Mouse (Mus musculus) kidney, adult 11 months (tissue): ENCODE results near the gene Kin.

Source experiments
- DNase-seq: peaks from one replicate; pipeline ENCODE4 v3.0.0; 2022

The Kin gene

DNA sequence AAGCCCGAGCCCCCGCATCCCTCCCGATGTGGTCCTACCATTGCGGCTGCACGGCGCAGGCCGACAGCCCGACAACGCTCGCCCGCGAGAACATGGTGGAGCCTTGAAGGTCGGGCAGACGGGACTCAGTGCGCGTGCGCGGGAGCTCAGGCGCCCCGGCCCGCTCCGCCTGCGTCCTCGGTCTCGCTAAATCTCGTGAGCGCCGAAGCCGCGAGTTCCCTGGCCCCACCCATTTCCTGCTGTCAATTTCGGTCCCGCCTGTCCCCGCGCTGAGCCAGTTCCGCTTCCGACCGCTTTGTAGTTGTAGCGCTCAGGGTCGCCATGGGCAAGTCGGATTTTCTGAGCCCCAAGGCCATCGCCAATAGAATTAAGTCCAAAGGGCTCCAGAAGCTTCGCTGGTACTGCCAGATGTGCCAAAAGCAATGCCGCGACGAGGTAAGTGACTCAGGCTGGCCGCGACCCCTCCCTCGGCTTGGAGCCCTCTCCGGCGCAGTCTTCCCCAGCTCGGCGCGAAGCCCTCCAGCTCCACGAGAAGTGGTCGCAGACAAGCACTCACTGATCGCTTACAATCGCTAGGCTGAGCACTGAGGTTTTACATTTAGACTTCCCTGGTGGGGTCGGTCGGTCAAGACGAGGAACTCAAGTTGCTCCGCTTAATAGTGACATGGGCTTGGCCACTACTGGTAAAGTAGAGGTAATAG is at the start of gene Kin, which contains the start of gene Atp5c1:
Gene Kin (plus strand): TSS at position 284 of the 701 bp plus-strand sequence.
Gene Atp5c1 (minus strand): TSS at position 201 of the 701 bp plus-strand sequence.
- peak; percentile 96 for DNase-seq

GRCm38 (mm10) chr2:10033684-10034083 is 46.7 kb upstream of the Kin start:
- DNase-seq: no peak

DNA sequence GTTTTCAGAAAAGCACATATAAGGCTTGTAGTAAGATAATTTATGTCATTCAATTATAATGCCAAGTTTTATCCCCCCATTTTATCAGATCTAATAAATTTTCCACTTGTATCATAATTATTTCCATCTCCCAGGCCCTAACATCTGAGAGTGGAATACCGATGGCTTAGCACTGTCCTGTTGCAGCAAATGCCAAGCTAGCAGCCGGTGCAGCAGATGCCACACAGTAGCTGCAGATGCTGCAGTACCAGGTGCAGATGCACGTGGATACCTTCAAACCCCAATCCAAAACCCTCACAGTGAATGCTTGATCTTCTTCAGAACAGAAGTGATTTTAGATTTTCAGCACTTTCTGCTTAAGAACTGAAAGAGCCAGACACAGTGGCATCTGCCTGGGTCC is 45.4 kb upstream of the Kin start:
- no peak for DNase-seq

- DNase-seq: peak; percentile 29
Measured at GRCm38 (mm10) chr2:10047758-10048436, 32.5 kb upstream of the Kin start.

- peak; percentile 92 for DNase-seq
Measured at GRCm38 (mm10) chr2:10048461-10048860, 31.9 kb upstream of the Kin start, which contains the start of gene Taf3. Gene Taf3, minus strand, starts transcription at chr2:10048596.

DNA sequence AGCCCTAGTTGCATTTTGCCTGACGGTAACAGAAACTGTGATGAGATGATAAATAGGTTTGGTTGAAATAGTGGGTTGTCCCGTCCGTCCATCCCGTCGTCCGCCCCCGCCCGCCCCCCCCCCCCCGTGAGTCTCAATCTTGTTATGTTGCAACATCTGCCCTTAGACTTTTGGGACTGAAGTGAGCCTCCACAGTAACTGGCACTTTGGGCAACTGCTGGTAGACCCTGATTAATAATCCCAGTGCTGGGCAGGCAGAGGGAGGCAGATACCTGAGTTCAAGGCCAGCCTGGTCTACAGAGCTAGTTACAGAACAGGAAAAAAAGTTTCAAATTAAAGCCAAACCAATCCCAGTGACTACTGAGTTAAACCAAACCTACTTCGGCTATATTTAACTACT is 30.9 kb upstream of the Kin start:
- DNase-seq: no peak

- DNase-seq: no peak
Measured at GRCm38 (mm10) chr2:10050878-10051277, 29.5 kb upstream of the Kin start.

DNA sequence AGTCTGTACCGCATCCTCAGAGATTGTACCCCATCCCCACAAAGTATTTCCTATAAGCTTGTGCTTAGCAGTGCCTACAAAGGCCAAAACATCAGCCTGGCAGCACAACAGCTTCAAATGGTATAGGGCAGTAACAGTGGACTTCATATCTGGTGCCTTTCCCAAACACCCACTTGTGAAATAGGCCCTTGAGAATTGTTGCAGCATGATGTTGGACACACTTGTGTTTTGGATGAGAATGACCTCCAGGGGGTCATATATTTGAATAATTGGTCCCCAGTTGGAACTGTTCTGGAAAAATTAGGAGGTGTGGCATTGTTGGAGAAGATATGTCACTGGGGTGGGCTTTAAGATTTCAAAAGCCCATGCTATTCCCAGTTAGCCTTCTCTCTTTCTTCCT is 28.4 kb upstream of the Kin start:
- DNase-seq: no peak

GRCm38 (mm10) chr2:10058836-10059235 is 21.6 kb upstream of the Kin start:
- DNase-seq: no peak

DNA sequence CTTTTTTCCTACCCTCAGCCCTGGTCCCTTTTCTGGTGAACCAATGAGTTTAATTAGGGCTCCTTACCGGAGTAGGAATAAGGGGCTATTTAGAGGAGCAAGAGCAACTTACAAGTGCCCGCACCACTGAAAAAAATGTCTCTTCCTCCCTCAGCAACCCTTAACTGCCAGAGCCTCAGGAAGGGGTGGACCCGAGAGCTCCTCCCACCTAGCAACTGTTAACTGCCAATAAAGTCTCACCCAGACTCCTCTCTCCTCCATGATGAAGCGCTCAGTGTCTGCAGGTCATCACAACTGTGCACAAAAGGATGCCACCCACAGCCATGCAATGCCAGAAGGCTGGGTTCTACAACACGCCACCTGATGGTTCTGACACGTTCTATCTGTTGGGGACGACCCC is 8.6 kb upstream of the Kin start:
- no peak for DNase-seq

GRCm38 (mm10) chr2:10074470-10074869 is 5.9 kb upstream of the Kin start:
- DNase-seq: no peak

- DNase-seq: no peak
Measured at GRCm38 (mm10) chr2:10076675-10077074, 3.7 kb upstream of the Kin start.

DNA sequence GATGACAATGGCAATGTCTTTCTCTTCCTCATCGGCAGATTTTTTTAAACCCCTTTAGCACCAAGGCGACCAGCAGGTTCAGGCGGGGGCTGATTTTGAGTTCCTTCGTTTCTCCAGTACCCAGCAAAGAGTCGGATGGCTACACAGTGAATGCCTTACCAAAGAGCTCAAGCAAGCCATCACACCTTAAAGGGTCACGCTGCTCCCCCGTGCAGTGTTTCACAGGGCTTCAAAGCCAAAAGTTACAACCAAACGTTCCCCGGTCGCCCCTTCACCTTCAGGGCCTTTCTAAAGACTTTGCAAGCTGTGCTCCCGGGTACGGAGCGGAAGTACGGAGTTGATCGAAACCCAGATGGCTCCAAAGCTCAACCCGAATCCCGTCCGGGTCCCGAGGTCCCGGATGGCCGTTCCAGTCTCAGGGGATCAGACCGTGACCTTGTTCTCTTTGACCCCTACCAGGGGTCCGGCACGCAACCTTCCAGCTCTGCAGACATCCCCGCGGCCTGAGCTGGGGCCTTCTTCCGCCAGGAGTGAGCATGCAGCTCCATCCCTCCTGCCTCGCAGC is 566 bp upstream of the Kin start:
- DNase-seq: no peak

GRCm38 (mm10) chr2:10081453-10082080 is 1.2 kb downstream of the Kin start:
- DNase-seq: no peak

DNA sequence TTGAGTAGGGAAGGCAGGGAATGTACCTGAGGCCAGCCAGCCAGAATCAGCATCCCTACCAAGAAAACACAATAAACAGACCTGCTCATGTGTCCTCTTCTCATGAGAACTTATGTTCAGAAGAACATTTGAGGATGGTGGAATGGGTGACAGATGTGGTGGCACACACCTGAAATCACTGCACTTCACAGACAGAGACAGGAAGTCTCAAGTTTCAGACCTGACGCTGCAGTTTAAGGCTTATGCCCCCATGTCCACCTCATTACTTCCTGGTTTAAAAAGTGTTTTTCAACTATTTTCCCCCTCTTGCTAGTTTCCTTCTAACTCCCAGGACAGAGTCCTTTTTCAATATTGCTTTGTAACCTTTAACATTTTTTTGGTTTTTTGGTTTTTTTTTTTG is 2.3 kb downstream of the Kin start:
- no peak for DNase-seq

GRCm38 (mm10) chr2:10087256-10087850 is 7.0 kb downstream of the Kin start:
- no peak for DNase-seq

GRCm38 (mm10) chr2:10094327-10095100 is 14.1 kb downstream of the Kin start:
- DNase-seq: no peak

DNA sequence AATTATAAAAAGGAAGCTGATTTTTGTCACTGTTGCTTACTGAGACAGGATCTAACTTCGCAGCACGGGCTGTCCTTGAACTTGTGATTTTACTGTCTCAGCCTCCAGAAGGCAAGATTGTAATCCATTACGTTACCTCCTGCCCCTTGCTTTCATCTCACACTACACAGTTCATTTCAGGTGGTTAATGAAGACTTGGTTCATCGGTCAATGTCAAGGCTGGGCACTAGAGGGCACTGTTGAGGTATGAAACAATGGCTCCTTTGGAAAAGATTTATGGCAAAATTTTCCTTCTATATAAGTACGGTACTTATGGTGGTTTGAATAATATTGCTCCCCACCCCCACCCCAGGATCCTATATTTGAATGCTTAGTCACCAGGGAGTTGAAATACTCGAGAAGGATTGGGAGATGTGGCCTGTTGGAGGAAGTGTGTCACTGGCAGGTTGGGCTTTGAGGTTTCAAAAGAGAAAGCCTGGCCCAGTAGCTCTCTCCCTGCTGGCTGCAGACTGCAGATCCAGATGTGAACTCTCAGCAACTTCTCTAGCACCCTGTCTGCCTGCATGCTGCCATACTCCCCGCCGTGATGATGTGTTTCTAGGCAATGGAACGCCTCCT is 18.3 kb downstream of the Kin start:
- DNase-seq: peak; percentile 21

GRCm38 (mm10) chr2:10100471-10100870 is 20.1 kb downstream of the Kin start:
- no peak for DNase-seq

DNA sequence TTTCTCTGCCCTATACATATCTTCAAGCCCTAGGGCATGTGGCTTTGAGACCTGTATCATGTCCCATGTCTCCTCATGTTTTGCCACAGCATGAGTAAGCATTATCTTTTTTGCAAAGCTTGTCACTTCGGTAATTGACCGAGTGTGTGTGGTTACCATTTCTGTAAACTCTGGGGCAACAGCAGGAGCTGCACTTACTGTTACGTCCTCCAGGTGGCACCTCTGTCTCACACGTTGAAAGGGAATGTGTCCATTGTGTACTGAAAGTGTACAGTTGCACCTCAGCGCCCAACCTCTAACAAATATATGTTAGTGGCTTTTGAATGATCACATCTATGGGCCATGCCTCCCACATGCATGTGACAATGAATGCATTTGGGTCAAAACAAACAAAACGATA is 20.8 kb downstream of the Kin start:
- peak; percentile 38 for DNase-seq

DNA sequence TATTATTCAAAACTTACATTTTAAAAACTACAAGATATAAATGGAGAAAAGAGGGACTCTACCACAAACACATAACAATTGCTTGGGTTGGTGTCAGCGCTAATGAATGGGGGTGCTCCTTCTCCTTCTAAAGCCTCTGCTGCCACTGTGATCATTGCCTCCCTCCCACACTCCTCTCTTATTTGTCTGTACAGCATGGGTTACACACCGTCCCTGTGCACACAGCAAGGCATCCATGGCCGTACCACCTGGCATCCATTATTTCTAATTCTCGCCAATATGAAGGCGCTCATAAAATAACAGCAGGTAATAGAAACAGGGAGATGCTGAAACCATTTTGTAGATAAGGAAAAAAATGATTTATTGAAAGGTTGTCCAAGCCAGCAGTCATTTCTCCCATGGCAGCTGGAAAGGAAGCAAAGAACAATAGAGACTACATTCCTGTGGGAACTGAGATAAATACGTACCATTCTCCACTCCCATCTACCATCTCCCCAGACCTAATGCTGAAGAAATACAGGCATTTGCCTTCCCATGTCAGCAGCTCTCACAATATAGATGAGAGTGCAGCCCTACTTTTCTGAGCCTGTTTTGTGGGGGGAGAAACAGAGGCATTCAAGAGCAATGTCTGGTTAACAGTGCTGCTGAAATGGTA is 28.3 kb downstream of the Kin start:
- DNase-seq: no peak
